Mouse (Mus musculus) CH12.LX (cell line): ENCODE measurements around the gene Alg9. TPM values are rescaled to one million over a fixed set of nuclear protein-coding genes. Genes with fewer than 3 reads are reported as not detected.

ENCODE experiments used
- DNase-seq: peaks from one replicate; pipeline ENCODE4 v3.0.0-alpha.2; 2013; ENCODE audit errors: extremely low read depth
- H3K27ac ChIP-seq: 2 replicates; pipeline ENCODE4 v1.5.1; 2012; ENCODE audit warnings: low read depth, mild to moderate bottlenecking, control low read depth, moderate library complexity; ENCODE audit not compliant: insufficient read depth
- H3K27me3 ChIP-seq: replicated peaks from 2 replicates; pipeline ENCODE3; 2012; ENCODE audit warnings: inconsistent platforms
- H3K36me3 ChIP-seq, 2 experiments: replicated peaks in 1 of 2; 2 replicates each; pipeline versions ENCODE3 to v1.6.1; 2012; ENCODE audit warnings: inconsistent platforms in 1 of 2, low read length in 1 of 2, mild to moderate bottlenecking in 1 of 2, mixed read lengths in 1 of 2, moderate library complexity in 1 of 2; ENCODE audit not compliant: control insufficient read depth in 1 of 2, insufficient read depth in 1 of 2
- H3K4me1 ChIP-seq, 2 experiments: 2 replicates each; pipeline ENCODE4 v1.6.1; 2012; ENCODE audit warnings: inconsistent platforms in 1 of 2, moderate library complexity in 1 of 2; ENCODE audit not compliant: insufficient read depth in 2 of 2, control insufficient read depth in 1 of 2
- H3K4me2 ChIP-seq: 2 replicates; pipeline ENCODE4 v1.6.1; 2012; ENCODE audit warnings: low read depth, mild to moderate bottlenecking, control low read depth; ENCODE audit not compliant: poor library complexity, insufficient read depth, severe bottlenecking
- H3K4me3 ChIP-seq, 3 experiments: fragments of 150-350 bp in 1 of 3; sonication (generic) in 1 of 3; replicated peaks in 1 of 3; 2 replicates each; pipeline versions ENCODE3 to v1.5.1; 2011 to 2012; ENCODE audit warnings: low read depth in 2 of 3, low read length in 2 of 3, mild to moderate bottlenecking in 2 of 3, moderate library complexity in 2 of 3, control low read depth in 1 of 3, improper control_type of control experiment in 1 of 3, inconsistent platforms in 1 of 3, mixed read lengths in 1 of 3; ENCODE audit not compliant: poor library complexity in 1 of 3
- H3K79me2 ChIP-seq: replicated peaks from 2 replicates; pipeline ENCODE4 v1.6.1; 2012; ENCODE audit warnings: mild to moderate bottlenecking, moderate library complexity; ENCODE audit not compliant: control insufficient read depth, poor library complexity, insufficient read depth, severe bottlenecking; ENCODE audit errors: extremely low read depth
- H3K9ac ChIP-seq: 2 replicates; pipeline ENCODE4 v1.6.1; 2012; ENCODE audit warnings: low read depth, mild to moderate bottlenecking, control low read depth, moderate library complexity; ENCODE audit not compliant: insufficient read depth
- H3K9me3 ChIP-seq: replicated peaks from 2 replicates; pipeline ENCODE3; 2012; ENCODE audit warnings: low read length, inconsistent platforms, mixed read lengths
- CHD1 ChIP-seq: IDR thresholded peaks from 2 replicates; pipeline ENCODE4 v1.6.1; 2012; ENCODE audit warnings: low read depth, low read length, improper control_type of control experiment, inconsistent platforms
- E2F4 ChIP-seq: IDR thresholded peaks from 2 replicates; pipeline ENCODE4 v1.6.1; 2011; ENCODE audit warnings: low read depth, low read length, improper control_type of control experiment; ENCODE audit not compliant: insufficient replicate concordance
- EP300 ChIP-seq: IDR thresholded peaks from 2 replicates; pipeline ENCODE4 v1.6.1; 2011; ENCODE audit warnings: low read length, improper control_type of control experiment
- ETS1 ChIP-seq: conservative IDR thresholded peaks from 2 replicates; pipeline ENCODE4 v1.6.1; 2012; ENCODE audit warnings: low read depth, mild to moderate bottlenecking, inconsistent platforms, low read length, improper control_type of control experiment, moderate library complexity
- HCFC1 ChIP-seq: IDR thresholded peaks from 2 replicates; pipeline ENCODE4 v1.6.1; 2012; ENCODE audit warnings: low read depth, mild to moderate bottlenecking, inconsistent platforms, low read length, improper control_type of control experiment
- IRF4 ChIP-seq: IDR thresholded peaks from 2 replicates; pipeline ENCODE4 v1.6.1; 2014; ENCODE audit warnings: low read depth, mild to moderate bottlenecking, inconsistent platforms, low read length, improper control_type of control experiment
- JUN ChIP-seq: IDR thresholded peaks from 2 replicates; pipeline ENCODE4 v1.6.1; 2011; ENCODE audit warnings: low read depth, mild to moderate bottlenecking, low read length, improper control_type of control experiment, moderate library complexity; ENCODE audit not compliant: insufficient read depth
- MEF2A ChIP-seq: IDR thresholded peaks from 2 replicates; pipeline ENCODE4 v1.6.1; 2014; ENCODE audit warnings: low read depth, mild to moderate bottlenecking, inconsistent platforms, low read length, improper control_type of control experiment, borderline replicate concordance
- MXI1 ChIP-seq: IDR thresholded peaks from 2 replicates; pipeline ENCODE4 v1.6.1; 2011; ENCODE audit warnings: mild to moderate bottlenecking, low read depth, low read length, improper control_type of control experiment
- RCOR1 ChIP-seq: conservative IDR thresholded peaks from 2 replicates; pipeline ENCODE4 v1.6.1; 2012; ENCODE audit warnings: low read depth, mild to moderate bottlenecking, inconsistent platforms, low read length, improper control_type of control experiment
- SIN3A ChIP-seq: IDR thresholded peaks from 2 replicates; pipeline ENCODE4 v1.6.1; 2012; ENCODE audit warnings: low read length, improper control_type of control experiment, inconsistent platforms
- TCF12 ChIP-seq: IDR thresholded peaks from 2 replicates; pipeline ENCODE4 v1.6.1; 2014; ENCODE audit warnings: low read depth, mild to moderate bottlenecking, inconsistent platforms, low read length, improper control_type of control experiment
- USF1 ChIP-seq: IDR thresholded peaks from 2 replicates; pipeline ENCODE4 v1.6.1; 2014; ENCODE audit warnings: low read depth, mild to moderate bottlenecking, inconsistent platforms, low read length, improper control_type of control experiment
- USF2 ChIP-seq: conservative IDR thresholded peaks from 2 replicates; pipeline ENCODE4 v1.6.1; 2011; ENCODE audit warnings: low read depth, low read length, improper control_type of control experiment
- ZNF384 ChIP-seq: IDR thresholded peaks from 2 replicates; pipeline ENCODE4 v1.6.1; 2012; ENCODE audit warnings: low read depth, low read length, improper control_type of control experiment, inconsistent platforms
- dilution Hi-C: fragments of 300-500 bp; cut with MboI; formaldehyde crosslinking; loops from 2 replicates; pipeline ENCODE4 v1.14.3; 2020; ENCODE audit warnings: low sequenced_read_pairs; ENCODE audit not compliant: extremely low pct_unique_long_range_greater_than_20kb, extremely low pct_ligation_motif_present
- in situ Hi-C: fragments of 300-500 bp; cut with MboI; formaldehyde crosslinking; loops from 3 replicates; pipeline ENCODE4 v1.14.3; 2019; ENCODE audit warnings: low sequenced_read_pairs, low pct_ligation_motif_present, low pct_unique_long_range_greater_than_20kb, mixed read lengths
- polyA plus RNA-seq: library from polyadenylated mRNA; unstranded; fragments of >175 nt; gene quantifications from 2 replicates; pipeline ENCODE4 v1.2.1, GENCODE M21; 2012; ENCODE audit warnings: low read depth; ENCODE audit not compliant: insufficient read length
- total RNA-seq, 2 experiments: library from RNA; depleted of rRNA; stranded (reverse); fragments of 300-350 nt in 1 of 2; fragments of >200 nt in 1 of 2; gene quantifications; 2 replicates each; pipeline ENCODE4 v1.2.3; 2012 to 2014

Gene Alg9
- total and polyA plus RNA-seq, 3 experiments: 25.7 to 40.1 (median 39.6) TPM

GRCm38 (mm10) chr9:50863824-50864223, 89.0 kb downstream of the Alg9 start:
- H3K9ac ChIP-seq: no peak overlapping the region
- no peak overlapping the region for H3K27ac ChIP-seq
- peaks cover 0 to 2% of the 10 kb centered on the region in 2 experiments; a peak in 1 of 4 replicates for H3K4me1 ChIP-seq
- H3K4me3 ChIP-seq: no peak overlapping the region
- H3K36me3 ChIP-seq: peaks cover 85 to 95% of the 10 kb centered on the region in 2 experiments
- no peaks in the 10 kb centered on the region for H3K9me3 ChIP-seq
- H3K79me2 ChIP-seq: peaks cover under 1% of the 10 kb centered on the region; the same call in 1 of the 2 replicates
- dilution Hi-C loops: no loop called here
- no peak for TF ChIP-seq IRF4
- TF ChIP-seq TCF12: no peak
- no peak for TF ChIP-seq MEF2A
- no peak for TF ChIP-seq USF2
- no peak for TF ChIP-seq SIN3A
- TF ChIP-seq CHD1: no peak
- TF ChIP-seq HCFC1: no peak
- TF ChIP-seq RCOR1: no peak
- no peak for TF ChIP-seq ZNF384
- in situ Hi-C loops: no loop called here
- H3K4me2 ChIP-seq: no peak overlapping the region
- no peak for DNase-seq
- no peaks in the 10 kb centered on the region for H3K27me3 ChIP-seq

GRCm38 (mm10) chr9:50864877-50865276, 90.1 kb downstream of the Alg9 start:
- DNase-seq: no peak
- no peaks in the 10 kb centered on the region for H3K9me3 ChIP-seq
- in situ Hi-C loops (no loop called here), dilution Hi-C loops (no loop called here)
- H3K27me3 ChIP-seq: no peaks in the 10 kb centered on the region
- H3K36me3 ChIP-seq: peaks cover 81 to 93% of the 10 kb centered on the region in 2 experiments
- peaks cover 0 to 2% of the 10 kb centered on the region in 2 experiments; a peak in 1 of 4 replicates for H3K4me1 ChIP-seq
- no peak overlapping the region for H3K27ac ChIP-seq
- no peak overlapping the region for H3K4me2 ChIP-seq
- TF ChIP-seq JUN (no peak), USF1 (no peak), ETS1 (no peak), ZNF384 (no peak), EP300 (no peak), IRF4 (no peak), E2F4 (no peak), MXI1 (no peak)
- H3K9ac ChIP-seq: no peak overlapping the region
- H3K4me3 ChIP-seq: no peak overlapping the region
- H3K79me2 ChIP-seq: no peaks in the 10 kb centered on the region
